Mouse (Mus musculus): ENCODE data around the gene Avil. TPM values are rescaled to one million over a fixed set of nuclear protein-coding genes. Genes with fewer than 3 reads are reported as not detected.

Gene Avil
- total and polyA plus RNA-seq, 3 experiments = 10.1 to 49.7 (median 16.0) TPM

GRCm38 (mm10) chr10:127062503-127062902 is 62.0 kb downstream of the Avil start:
- Histone ChIP-seq H3K4me3 (ENCODE audit: control insufficient read depth in 1 of 2, insufficient read depth in 1 of 2, low read depth in 2 of 2, low read length in 2 of 2) (peak overlapping the region in 1 of 2 experiments; percentile 33; a peak in 1 of 4 replicates), H3K9me3 (replicated peaks; ENCODE audit: insufficient read depth, low read length) (no peaks in the 10 kb centered on the region), H3K27ac (ENCODE audit: control insufficient read depth, low read depth, low read length) (no peak overlapping the region; the same call in 1 of the 2 replicates), H3K4me1 (ENCODE audit: control insufficient read depth in 1 of 2, insufficient read depth in 2 of 2, low read length in 2 of 2) (peaks cover 3 to 21% of the 10 kb centered on the region in 2 experiments), H3K27me3 (ENCODE audit: control insufficient read depth in 1 of 2, insufficient read depth in 2 of 2, low read length in 2 of 2) (no peaks in the 10 kb centered on the region), H3K9ac (ENCODE audit: control insufficient read depth, low read depth, low read length, poor library complexity, severe bottlenecking) (peak overlapping the region; percentile 35), H3K36me3 (ENCODE audit: control insufficient read depth in 1 of 2, insufficient read depth in 2 of 2, low read length in 2 of 2) (peaks cover 14 to 28% of the 10 kb centered on the region in 2 experiments), H3K79me2 (ENCODE audit: control insufficient read depth, insufficient read depth, low read length, poor library complexity) (peaks cover 22% of the 10 kb centered on the region)
- DNase-seq (ENCODE audit: low read depth, low spot score) = no peak
- TF ChIP-seq SIN3A (IDR thresholded peaks at IDR 0.05; ENCODE audit: low read length) (no peak), EP300 (IDR thresholded peaks at IDR 0.05; ENCODE audit: low read depth in 1 of 2, low read length in 2 of 2) (no peak), UBTF (IDR thresholded peaks at IDR 0.05; ENCODE audit: borderline replicate concordance, insufficient read depth, low read depth, low read length) (no peak), POLR2AphosphoS5 (IDR thresholded peaks at IDR 0.05; ENCODE audit: borderline replicate concordance, low read depth, low read length) (no peak), MAFK (IDR thresholded peaks at IDR 0.05; ENCODE audit: borderline replicate concordance, low read depth, low read length) (no peak), NELFE (IDR thresholded peaks at IDR 0.05; ENCODE audit: low read depth, low read length) (no peak), E2F4 (IDR thresholded peaks at IDR 0.05; ENCODE audit: borderline replicate concordance, low read depth, low read length) (no peak), TAL1 (IDR thresholded peaks at IDR 0.05; ENCODE audit: low read length) (no peak), ZMIZ1 (IDR thresholded peaks at IDR 0.05; ENCODE audit: low read depth, low read length) (no peak)

- H3K9ac ChIP-seq (ENCODE audit: control insufficient read depth, low read depth, low read length, poor library complexity, severe bottlenecking) = peak within 1 kb of the TSS; percentile 93
- peaks cover 22% of the 10 kb centered on the region for H3K79me2 ChIP-seq (ENCODE audit: control insufficient read depth, insufficient read depth, low read length, poor library complexity)
- H3K27ac ChIP-seq (ENCODE audit: control insufficient read depth, low read depth, low read length) = peak within 1 kb of the TSS; percentile 74
- peak within 1 kb of the TSS; percentile 68 to 78 for H3K4me3 ChIP-seq (ENCODE audit: control insufficient read depth in 1 of 2, insufficient read depth in 1 of 2, low read depth in 2 of 2, low read length in 2 of 2)
- no peaks in the 10 kb centered on the region for H3K9me3 ChIP-seq (replicated peaks; ENCODE audit: insufficient read depth, low read length)
- peak; percentile 99 for DNase-seq (ENCODE audit: low read depth, low spot score)
- H3K4me1 ChIP-seq (ENCODE audit: control insufficient read depth in 1 of 2, insufficient read depth in 2 of 2, low read length in 2 of 2) = peaks cover 3 to 21% of the 10 kb centered on the region in 2 experiments
- H3K36me3 ChIP-seq (ENCODE audit: control insufficient read depth in 1 of 2, insufficient read depth in 2 of 2, low read length in 2 of 2) = peaks cover 14 to 34% of the 10 kb centered on the region in 2 experiments
- H3K27me3 ChIP-seq (ENCODE audit: control insufficient read depth in 1 of 2, insufficient read depth in 2 of 2, low read length in 2 of 2) = no peaks in the 10 kb centered on the region
- TF ChIP-seq POLR2AphosphoS5 (IDR thresholded peaks at IDR 0.05; ENCODE audit: borderline replicate concordance, low read depth, low read length) = peak; percentile 18; the same call in 1 of the 2 replicates
- TF ChIP-seq USF2 (IDR thresholded peaks at IDR 0.05; ENCODE audit: borderline replicate concordance in 1 of 2, insufficient read depth in 1 of 2, low read depth in 1 of 2, low read length in 2 of 2) = peak; percentile 99 to 100
- TF ChIP-seq NELFE (IDR thresholded peaks at IDR 0.05; ENCODE audit: low read depth, low read length) = peak; percentile 79
- TF ChIP-seq RCOR1 (IDR thresholded peaks at IDR 0.05; ENCODE audit: low read depth, low read length) = no peak
- peak; percentile 100 for TF ChIP-seq MAX (IDR thresholded peaks at IDR 0.05; ENCODE audit: low read length)
- TF ChIP-seq HCFC1 (IDR thresholded peaks at IDR 0.05; ENCODE audit: low read depth, low read length) = peak; percentile 82
- no peak for TF ChIP-seq TAL1 (IDR thresholded peaks at IDR 0.05; ENCODE audit: low read length)
- TF ChIP-seq BHLHE40 (IDR thresholded peaks at IDR 0.05; ENCODE audit: borderline replicate concordance, low read depth, low read length) = peak; percentile 98
- TF ChIP-seq KAT2A (conservative IDR thresholded peaks at IDR 0.05; ENCODE audit: low read depth, low read length) = no peak; the same call in 1 of the 2 replicates
- peak; percentile 75 to 88 for TF ChIP-seq POLR2A (IDR thresholded peaks at IDR 0.05; ENCODE audit: control insufficient read depth in 1 of 2, insufficient read depth in 1 of 2, low read depth in 1 of 2, low read length in 2 of 2, poor library complexity in 1 of 2)
- peak; percentile 3; the same call in 1 of the 2 replicates for TF ChIP-seq ZMIZ1 (IDR thresholded peaks at IDR 0.05; ENCODE audit: low read depth, low read length)
- no peak for TF ChIP-seq EP300 (IDR thresholded peaks at IDR 0.05; ENCODE audit: low read depth in 1 of 2, low read length in 2 of 2)
- peak; percentile 99 for TF ChIP-seq USF1 (IDR thresholded peaks at IDR 0.05; ENCODE audit: low read depth, low read length)
- no peak; the same call in 1 of the 2 replicates for TF ChIP-seq E2F4 (IDR thresholded peaks at IDR 0.05; ENCODE audit: borderline replicate concordance, low read depth, low read length)
- peak; percentile 97 for TF ChIP-seq MXI1 (IDR thresholded peaks at IDR 0.05; ENCODE audit: low read depth, low read length)
- peak; percentile 94 for TF ChIP-seq SIN3A (IDR thresholded peaks at IDR 0.05; ENCODE audit: low read length)
- no peak for TF ChIP-seq MAFK (IDR thresholded peaks at IDR 0.05; ENCODE audit: borderline replicate concordance, low read depth, low read length)
- no peak for TF ChIP-seq ZNF384 (IDR thresholded peaks at IDR 0.05; ENCODE audit: low read depth, low read length)
- peak; percentile 96 for TF ChIP-seq MAZ (IDR thresholded peaks at IDR 0.05; ENCODE audit: low read depth, low read length)
- peak; percentile 60; the same call in 1 of the 2 replicates for TF ChIP-seq POLR2AphosphoS2 (IDR thresholded peaks at IDR 0.05; ENCODE audit: low read length)
- TF ChIP-seq GABPA (IDR thresholded peaks at IDR 0.05; ENCODE audit: low read depth, low read length) = no peak
- TF ChIP-seq ZKSCAN1 (IDR thresholded peaks at IDR 0.05; ENCODE audit: low read depth, low read length) = no peak
- peak; percentile 64; the same call in 1 of the 2 replicates for TF ChIP-seq TCF12 (IDR thresholded peaks at IDR 0.05; ENCODE audit: low read depth, low read length)
- peak; percentile 9; the same call in 1 of the 2 replicates for TF ChIP-seq MYC (IDR thresholded peaks at IDR 0.05; ENCODE audit: low read depth, low read length)
- TF ChIP-seq ELF1 (IDR thresholded peaks at IDR 0.05; ENCODE audit: low read depth, low read length) = peak; percentile 59
- no peak for TF ChIP-seq ZC3H11A (IDR thresholded peaks at IDR 0.05; ENCODE audit: low read depth, low read length)
Observed at GRCm38 (mm10) chr10:127063239-127063872, 62.8 kb downstream of the Avil start, which contains the start of gene Cdk4. Gene Cdk4 (plus strand): TSS chr10:127063534.
